Comparison of ENCODE assay signal across 8 mouse cellular contexts in the genomic region with DNA sequence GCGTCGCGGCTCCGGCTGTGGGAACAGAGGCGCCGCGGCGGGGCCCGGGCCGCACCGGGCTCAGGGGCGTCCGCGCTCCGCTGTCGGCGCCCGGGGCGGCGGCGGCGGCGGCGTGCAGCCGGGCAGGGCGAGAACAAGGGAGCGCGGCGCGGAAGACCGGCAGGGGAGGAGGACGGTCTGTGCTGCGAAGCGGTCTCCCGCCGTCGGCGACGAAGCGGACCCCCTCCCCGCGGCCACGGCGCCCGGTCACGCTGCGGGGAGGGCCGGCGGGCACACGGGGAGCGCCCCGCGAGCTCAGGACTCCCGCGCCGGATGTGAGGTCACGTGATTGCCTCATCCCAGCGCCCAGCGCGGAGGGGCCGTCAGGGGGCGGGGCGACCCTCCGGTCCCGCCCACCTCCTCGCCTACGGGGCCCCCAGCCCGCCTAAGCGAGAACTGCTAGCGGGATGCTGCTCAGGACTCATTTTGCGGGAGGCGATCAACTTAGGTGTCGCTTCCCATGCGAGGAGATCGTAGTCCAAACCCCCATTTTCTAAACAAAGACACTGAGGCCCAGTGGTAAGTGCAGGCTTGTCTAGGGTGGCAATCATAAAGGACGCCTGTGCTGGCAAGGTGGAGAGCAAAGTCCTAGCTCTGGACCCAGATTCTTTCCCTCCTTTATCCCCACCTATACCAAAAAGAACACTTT. TPM values are rescaled to one million over a fixed set of nuclear protein-coding genes. Genes with fewer than 3 reads are reported as not detected.
DNase-seq lines count a peak whose midpoint lies in the region; ATAC-seq and TF ChIP-seq lines count a peak whose summit lies in the region.

No protein-coding gene starts in this region.

- peak; percentile 40; the same call in 1 of the 2 replicates for TF ChIP-seq POLR2A in cortical plate, adult 2 months (IDR thresholded peaks at IDR 0.05; ENCODE audit: extremely low read depth, insufficient read depth, low read length)

- peak; percentile 86 for DNase-seq in adipocyte (ENCODE audit: low spot score)
- peak; percentile 83 to 84 for DNase-seq in gastrocnemius, adult 8-10 months (ENCODE audit: low spot score in 2 of 2)
- peak; percentile 35 for DNase-seq in hindlimb bud, embryonic 11.5 days (ENCODE audit: extremely low spot score, low read depth, low spot score)
- peak; percentile 72 to 88 for DNase-seq in left cerebral cortex, adult 8-10 months (ENCODE audit: low spot score in 2 of 2)
- peak; percentile 92 for DNase-seq in right cerebral cortex, adult 18-20 months
- peak; percentile 91 for DNase-seq in urinary bladder, adult 2 months (ENCODE audit: low spot score)

- H3K4me3 ChIP-seq in cortical plate, adult 2 months (ENCODE audit: insufficient read depth, low read length), result peak overlapping the region; percentile 66

- peaks cover 2% of the 10 kb centered on the region; the same call in 1 of the 2 replicates for H3K4me1 ChIP-seq in cortical plate, adult 2 months (ENCODE audit: control insufficient read depth, insufficient read depth, low read length)

- peak; percentile 73 for ATAC-seq in megakaryocyte, adult 5-6 weeks (ENCODE audit: poor library complexity, severe bottlenecking)

- H3K27ac ChIP-seq in cortical plate, adult 2 months (ENCODE audit: insufficient read depth, low read length), result 0 out of 2 replicates have a peak overlapping the region, but pooled peaks have one; percentile 36

- no peak for TF ChIP-seq CTCF in cortical plate, adult 2 months (IDR thresholded peaks at IDR 0.05; ENCODE audit: extremely low read depth, insufficient read depth, low read length)

RNA-seq across cellular contexts. Expression of a gene that starts 17.1 kb away (rescaled TPM):
- polyA plus RNA-seq in cortical plate, adult 2 months (2012; rRNA removed), result 29.5 and 31.4 TPM in 2 replicates
- 10 to 100 TPM; 30.2 to 43.7 (median 36.2) TPM for total RNA-seq in gastrocnemius, adult 8-10 months (2022)
- 10 to 100 TPM; 64.3 to 76.4 (median 67.1) TPM for total RNA-seq in left cerebral cortex, adult 8-10 months (2022)
- total RNA-seq in megakaryocyte, adult 5-6 weeks (2015), result 101 and 107 TPM in 2 replicates
- total RNA-seq in megakaryocyte, adult 5-6 weeks (2017), result 85.2 and 87.7 TPM in 2 replicates
- 42.8 and 45.2 TPM in 2 replicates for polyA plus RNA-seq in urinary bladder, adult 2 months (2012; rRNA removed)

Comparison
In these comparisons a context has a peak if more than half of its experiments do, and no peak if none do; other contexts are left out.
1. Peak in every context shown above with its lines: DNase-seq, ATAC-seq, H3K4me3 ChIP-seq and H3K27ac ChIP-seq.
2. DNase-seq: peak in every context shown above with its lines; median percentile 92 in right cerebral cortex, adult 18-20 months; 91 in urinary bladder, adult 2 months; 86 in adipocyte; 84 in gastrocnemius, adult 8-10 months; 80 in left cerebral cortex, adult 8-10 months; 35 in hindlimb bud, embryonic 11.5 days.